Mouse (Mus musculus): ENCODE data around the gene Cecr2.
A peak's percentile ranks its signal among the peaks of the same experiment; 100 is the strongest.

Cecr2 gene

DNA sequence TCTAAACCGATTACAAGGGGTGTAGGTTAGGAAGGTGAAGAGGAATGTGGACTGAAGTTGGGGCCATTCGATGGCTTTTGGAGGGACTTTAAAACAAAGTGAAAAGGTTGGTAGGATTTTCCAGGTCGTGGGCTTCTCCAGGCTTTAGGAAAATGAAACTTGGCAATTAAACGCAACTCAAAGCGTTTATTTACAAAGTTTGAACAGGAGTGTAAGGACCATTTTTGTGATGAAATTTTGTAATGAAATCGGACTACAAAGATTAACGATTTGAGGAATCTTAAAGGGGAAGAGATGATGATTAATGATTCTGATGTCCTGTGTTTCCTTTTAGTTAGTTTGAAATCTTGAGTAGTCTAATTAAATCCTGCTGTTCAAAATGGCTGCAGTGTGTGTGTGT, 1.7 kb downstream of the Cecr2 start:
- DNase-seq, result no peak

DNA sequence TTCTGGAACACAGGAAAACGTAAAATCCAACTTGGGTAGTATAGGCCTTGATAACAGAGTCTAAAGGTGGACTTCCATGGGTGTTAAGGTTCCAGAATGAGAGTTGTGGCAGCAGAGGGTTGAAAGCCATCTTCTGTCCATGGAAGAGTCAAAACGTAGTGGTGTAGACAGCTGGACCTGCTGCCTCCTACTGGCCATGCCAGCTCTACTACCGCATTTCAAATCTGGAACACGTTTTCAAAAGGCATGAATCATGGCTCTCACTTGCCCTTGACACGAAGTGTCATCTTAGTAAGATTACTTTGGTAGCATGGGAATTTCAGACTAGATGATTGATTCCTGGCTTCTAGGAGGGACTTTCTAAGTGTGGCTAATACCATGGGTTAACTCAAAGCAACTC, 8.0 kb downstream of the Cecr2 start:
- no peak for DNase-seq

DNA sequence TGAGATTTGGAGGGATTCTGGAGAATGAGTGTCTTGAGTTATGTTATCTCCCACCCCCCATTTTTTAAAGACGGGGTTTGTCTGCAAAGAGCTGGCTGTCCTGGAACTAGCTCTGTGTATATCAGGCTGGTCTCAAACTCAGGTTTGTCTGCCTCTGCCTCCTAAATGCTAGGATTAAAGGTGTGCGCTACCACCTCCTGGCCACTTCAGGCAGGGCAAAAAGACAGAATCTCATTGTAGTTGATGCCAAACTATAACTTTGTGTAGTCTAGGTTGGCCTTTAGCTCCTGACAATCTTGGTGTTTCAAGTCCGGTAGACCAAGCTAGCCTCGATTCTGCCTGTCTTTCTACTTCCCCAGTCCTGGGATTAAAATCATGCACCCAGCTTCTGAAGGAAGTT, 8.7 kb downstream of the Cecr2 start:
- DNase-seq, result no peak

DNA sequence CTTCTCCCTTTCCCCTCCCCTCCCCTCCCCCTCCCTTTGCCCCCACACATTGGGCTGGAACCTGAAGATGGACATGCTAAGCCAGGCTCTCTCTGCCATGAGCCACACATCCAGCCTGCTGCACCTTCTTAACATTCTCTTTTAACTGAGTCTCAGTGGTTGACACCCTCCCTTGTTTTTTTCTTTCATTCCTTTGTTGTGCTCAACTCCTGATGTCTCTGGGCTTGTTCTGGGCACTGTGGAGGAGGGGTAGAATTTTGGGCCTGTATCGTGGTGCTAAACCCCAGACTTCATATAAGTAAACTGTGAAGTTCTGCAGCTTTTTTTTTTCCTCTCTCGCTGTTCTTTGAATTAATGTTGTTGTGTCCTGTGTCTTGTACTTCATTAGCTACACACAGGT, 9.8 kb downstream of the Cecr2 start:
- no peak for DNase-seq

DNA sequence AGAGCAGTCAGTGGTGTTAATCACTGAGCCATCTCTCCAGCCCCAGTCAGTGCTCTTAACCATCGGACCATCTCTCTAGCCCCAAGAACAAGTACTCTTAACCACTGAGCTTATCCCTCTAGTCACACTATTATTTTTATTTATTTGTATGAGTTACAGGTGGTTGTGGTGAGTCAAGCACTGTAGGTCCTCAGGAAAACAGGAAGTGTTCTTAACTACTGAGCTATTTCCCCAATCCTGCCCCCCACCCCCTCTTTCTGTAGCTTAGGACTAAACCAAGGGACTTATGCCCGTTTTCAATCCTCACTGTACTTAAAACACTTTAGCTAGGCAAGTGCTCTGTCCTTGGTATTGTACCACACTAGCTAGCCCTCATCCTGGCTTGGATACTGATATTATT, 17.2 kb downstream of the Cecr2 start:
- no peak for DNase-seq

DNA sequence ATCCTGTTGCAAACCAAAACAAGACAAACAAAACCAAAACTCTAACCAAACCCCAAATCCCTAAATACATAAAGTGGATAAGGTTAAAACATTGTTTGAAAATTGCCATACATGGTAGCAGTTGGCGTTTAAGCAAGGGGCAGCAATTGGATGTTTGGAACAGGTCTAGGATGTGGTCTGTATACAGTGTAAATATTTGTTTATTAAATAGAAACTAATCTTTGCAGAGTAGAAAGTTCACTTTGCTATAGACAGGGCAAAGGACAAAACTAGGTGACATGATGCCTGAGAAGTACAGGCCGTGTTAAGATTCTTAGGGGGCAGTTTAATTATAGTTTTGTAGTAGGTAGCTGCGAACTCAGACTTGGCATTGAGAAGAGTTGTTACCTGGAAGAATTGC, 18.6 kb downstream of the Cecr2 start:
- DNase-seq, result no peak

DNA sequence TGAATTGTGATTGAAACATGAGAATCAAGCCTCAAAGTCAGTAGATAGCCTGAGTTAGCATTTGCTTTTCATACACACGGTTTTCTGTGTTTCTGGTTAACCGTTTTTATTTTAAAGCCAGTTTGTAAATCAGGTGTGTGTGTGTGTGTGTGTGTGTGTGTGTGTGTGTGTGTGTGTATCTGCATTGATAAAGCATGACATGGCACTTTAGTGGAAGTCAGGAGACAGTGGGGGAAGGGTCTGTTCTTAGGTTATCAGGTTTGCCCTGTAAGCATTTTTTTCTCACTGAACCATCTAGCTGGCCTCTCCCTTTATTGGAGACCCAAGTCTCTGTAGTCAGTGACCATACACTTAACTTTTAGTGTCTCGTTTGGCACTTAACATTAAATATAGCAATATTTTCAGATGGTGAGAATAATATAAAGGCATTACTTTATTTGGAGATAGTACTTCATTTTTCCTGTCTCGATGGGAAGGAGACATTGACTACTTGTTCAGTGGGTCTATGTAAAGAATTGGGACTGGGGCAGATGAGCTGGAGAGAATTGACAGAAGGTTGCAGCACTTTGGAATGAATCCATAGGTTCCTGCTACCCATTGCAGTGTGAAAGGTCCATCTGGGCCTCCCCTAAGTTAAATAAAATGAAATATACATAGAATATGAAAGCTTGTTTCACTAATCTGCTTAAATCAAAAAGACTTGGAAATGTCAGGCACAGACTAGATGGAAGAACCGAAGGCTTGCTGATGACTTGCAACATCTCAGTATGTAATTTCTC, 20.9 kb downstream of the Cecr2 start:
- peak; percentile 16 for DNase-seq

DNA sequence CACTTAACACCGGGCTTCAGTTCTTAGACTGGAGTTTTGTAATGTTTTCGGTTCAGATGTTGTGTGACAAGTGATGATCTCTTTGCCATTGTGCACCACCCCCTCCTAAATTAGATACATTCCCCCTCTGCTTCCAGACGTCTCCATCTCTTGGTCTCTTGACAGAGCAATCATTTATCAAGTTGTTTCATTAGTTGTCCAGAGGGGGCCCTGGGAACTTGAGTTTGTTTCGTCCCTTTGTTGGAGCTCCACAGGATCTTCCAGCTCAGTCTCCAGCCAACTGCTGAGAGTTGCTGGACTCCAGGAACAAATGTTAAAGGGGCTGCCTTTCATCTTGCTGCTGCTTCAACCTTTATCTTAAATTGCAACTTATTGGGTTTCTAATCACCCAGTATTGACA, 34.1 kb downstream of the Cecr2 start:
- DNase-seq, result no peak

DNA sequence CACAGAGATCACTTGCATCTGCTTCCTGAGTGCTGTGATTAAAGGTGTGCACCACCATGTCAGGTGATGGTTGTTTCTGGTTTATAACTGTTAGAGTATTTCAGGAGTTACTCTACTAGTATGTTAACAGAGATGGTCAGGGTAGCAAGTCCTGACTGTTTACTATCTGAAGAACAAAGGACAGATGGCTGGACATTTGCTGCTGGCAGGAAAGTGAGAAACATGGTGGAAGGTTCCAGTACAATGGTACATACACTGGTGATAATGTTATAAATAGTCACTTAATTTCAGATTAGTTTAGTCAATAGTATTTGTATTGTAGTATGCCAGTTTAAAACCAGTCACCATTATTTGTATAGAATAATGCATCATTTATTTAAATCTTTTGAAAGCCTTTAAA, 38.2 kb downstream of the Cecr2 start:
- peak; percentile 9 for DNase-seq

DNA sequence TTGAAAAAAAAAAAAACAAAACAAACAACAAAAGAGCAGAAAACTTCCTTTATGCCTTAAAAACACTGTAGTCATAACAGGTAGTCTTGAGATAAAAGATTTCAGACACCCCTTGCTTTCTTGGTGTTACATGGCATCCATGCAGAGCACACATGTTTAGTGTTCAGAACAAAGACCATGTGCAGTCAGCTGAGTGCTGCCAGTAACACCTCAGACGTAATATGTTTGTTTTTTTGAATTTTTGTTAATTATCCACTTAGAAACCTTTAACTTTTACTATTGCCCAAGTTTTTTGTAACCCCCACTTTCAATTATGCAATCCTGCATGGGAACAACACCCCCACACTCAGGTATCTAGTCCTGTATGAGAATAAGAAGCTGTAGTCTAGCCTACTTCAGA, 42.6 kb downstream of the Cecr2 start:
- DNase-seq, result no peak

DNA sequence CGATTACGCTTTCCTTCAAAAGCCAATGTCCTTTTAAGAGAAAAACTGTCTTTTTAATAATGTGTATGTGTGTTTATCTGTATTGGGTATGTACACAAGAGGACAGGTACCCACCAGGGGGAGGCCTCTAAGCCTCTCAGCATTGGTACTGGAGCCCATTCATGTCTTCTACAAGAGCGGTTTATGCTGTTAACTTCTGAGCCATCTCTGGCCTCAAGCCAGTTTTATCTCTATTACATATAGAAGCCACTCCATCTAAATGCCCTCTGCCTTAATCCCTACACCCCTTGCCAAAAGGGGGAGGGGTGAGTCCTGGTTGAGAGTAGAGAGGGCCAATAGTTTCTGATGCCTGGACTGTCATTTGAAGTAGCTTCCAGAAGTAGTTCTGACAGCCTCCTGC, 48.6 kb downstream of the Cecr2 start:
- no peak for DNase-seq

DNA sequence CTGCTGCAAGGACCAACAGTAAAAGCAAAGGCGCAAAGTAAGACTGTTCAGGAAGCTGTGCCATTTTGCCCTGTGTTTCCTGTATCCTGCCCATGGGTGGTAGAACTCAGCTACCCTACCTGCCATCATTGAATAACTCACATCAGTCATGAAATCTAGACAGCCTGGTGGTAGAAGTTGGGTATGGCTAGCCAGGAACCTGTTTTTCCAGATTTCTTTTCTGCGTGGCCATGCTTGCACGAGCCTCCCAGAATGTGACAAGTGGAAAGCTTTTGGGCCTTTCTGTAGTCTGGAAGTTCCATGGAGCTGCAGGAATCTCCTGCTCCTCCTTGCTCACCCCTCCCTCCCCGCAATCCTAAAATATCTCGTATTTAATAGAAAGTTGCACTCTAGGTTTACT, 49.1 kb downstream of the Cecr2 start:
- no peak for DNase-seq

DNA sequence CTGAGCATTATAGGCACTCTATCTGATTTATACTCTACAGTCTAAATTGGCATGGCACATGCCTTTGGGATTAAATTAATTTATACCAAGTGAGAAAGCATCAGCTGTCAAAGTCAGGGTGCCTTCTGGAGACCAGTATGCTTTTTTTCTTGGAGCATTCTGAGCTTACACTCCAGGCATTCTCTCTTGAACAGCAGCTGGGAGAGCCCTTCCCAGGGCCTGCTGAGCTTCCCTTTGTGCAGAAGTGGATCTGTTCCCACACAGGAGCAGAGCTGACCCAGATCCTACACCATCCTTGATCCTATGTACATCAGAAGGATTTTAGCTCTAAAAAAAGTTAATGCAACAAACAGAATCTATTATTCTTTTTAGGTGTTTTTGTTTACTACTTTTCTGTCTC, 49.7 kb downstream of the Cecr2 start:
- peak; percentile 14 for DNase-seq

DNA sequence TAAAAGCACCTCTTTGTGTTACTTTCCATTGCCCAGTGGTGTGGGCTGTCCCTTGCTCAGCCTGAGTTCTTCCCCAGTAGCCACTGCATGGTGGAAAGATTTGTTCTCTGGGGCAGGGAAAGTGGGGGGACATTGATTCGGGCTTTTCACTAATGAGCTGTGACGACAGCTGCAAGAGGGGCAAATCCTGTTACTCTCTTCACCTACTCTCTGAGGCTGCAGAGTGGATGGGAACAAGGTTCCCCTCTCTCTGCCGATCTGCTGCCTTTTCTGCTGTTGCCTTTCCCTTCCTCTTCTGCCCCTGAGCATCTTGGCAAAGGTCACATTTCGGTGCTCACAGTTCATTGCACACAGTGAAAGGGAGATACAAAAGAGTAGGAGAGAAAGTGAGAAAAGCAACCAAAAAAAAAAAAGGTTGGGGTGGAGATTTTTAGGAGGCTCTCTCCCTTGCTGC, 50.4 kb downstream of the Cecr2 start:
- no peak for DNase-seq

DNA sequence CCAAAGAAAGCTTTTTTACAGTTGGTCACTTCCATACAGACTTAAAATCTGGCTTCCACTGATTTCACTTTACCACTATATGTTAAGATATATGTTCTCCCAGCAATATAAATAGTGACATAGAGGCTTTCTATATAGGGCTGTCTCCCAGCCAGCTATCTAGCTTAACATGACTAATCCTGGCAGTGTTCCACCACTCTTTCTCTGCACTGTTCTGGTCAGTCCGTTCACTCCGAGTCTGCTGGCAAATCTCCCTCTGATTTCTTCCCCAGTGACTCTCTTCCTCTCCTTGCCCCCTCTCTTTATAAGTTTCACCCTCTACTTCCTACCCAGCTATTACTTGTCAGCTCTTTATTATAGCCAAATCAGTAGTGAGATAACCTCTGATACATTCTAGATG, 59.8 kb downstream of the Cecr2 start:
- no peak for DNase-seq

DNA sequence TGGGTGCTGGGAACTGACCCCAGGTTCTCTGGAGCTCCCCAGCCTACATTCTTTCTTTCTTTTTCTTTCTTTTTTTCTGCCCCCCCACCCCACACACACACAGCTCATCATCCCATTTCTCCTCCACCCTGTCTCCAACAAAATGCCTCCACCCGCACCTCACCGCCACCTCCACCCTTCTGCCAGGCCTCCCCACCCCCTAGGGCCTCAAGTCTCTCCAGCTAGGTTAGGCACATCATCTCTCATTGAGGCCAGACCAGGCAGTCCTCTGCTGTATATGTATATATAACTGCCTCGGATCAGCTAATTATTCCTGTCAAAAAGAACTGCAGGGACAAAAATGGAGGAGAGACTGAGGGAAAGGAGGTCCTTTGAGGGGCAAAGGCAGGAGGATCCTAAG, 69.8 kb downstream of the Cecr2 start:
- DNase-seq, result no peak

DNA sequence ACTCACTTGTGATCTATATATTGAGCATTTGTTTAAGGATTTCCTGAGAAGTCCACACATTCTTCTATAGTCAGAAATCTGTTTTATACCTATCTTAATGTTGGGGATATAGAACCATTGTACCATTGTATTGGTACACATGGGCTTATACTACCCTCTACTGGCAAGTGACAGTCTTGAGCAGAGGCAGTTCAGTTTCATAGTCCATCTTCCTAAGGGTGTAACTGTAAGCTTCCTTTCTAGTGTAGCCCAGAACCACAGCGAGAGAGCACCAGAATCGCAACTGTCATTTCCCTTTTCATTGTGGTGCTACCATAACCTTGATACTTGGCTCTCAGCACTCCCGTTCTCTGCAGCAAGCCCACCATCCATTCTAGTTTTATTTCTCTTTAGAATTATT, 70.4 kb downstream of the Cecr2 start:
- DNase-seq, result peak; percentile 39

DNA sequence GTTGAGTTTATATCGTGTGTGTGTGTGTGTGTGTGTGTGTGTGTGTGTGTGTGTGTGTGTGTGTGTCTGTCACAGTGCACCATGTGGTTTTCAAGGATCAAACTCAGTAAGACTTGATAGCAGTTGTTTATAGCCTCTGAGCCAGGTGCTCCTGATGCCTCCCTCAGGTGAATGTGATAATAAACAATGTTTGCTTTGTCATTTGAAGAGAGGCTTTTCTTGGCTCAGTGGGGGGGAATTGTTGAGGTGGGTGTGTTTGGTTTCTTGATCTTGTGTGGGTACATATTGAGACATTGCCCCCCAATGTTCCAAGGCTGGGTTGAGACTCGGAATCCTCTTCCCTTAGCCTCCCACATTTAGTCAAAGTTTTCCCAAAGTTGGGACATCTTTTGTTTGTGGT, 77.0 kb downstream of the Cecr2 start:
- DNase-seq, result no peak

DNA sequence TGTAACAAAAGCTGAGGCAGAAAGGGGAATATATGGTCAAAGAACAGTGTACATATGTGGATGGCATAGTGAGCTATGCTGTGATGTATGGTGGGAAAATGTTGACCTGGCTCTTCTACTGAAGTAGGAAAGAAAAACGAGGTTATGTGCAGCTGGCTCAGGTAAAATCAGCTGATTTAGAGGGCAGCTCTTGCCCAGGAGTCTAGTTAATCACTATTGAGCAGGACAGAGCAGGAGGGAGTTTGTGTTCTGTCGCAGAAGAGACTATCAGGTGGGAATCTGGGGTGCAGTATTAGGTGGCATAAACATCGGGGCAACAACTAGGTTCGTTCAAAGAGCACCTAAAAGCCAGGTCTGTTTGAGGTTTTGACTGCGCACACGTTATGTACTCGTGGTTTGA, 78.1 kb downstream of the Cecr2 start:
- no peak for DNase-seq

DNA sequence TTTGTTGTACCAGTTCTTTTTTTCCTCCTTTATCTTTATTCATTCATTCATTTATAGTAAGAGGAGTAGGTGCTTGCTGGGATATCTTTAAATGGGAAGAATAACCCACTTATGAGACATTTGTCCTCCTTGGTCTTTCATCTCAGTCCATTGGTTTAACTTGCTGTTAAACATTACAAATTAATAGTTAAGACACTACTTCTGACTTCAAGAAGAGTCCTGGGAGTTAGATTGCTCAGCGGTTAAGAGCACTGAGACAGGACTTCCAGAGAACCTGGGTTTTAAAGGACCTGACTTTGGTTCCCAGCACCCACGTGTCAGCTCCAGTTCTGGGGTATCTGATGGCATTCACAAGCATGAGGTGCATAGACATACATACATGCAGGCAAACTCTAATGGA, 80.2 kb downstream of the Cecr2 start:
- no peak for DNase-seq

DNA sequence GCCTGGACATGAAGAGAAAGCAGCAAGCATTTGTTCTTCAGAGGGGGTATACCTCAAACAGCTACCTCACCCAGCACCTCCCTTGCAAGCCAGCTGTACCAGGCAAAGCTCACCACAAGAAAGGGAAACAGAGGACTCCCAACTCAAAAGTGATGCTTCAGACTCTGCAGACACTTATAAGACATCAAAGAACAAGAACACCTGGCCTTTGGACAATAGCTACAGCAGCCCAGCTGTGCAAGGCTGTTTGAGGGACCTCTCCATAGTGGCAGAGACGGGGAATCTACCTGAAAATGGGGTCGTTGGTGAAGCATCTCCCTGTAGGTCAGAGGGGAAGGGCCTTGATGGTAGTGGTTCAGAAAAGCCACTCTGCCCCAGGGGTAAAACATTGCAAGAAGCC, 95.0 kb downstream of the Cecr2 start:
- no peak for DNase-seq

DNA sequence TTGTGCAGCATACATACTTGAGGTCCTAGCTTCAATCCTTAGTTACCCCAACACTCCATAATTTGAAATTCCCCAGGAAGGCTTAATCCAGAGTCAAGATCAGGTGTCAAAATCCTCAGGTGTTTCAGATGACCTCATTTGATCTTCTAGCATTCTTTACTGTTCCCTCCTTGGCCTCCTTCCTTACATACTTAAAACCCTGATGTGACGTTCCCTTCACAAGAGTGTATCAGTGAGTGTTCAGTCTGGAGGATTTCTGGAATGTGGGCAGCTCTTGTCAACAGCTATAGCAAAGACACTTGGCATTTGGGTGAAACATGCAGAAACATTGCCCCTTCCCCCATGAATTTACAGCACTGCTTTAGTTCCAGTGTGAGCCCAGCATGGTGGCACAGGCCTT, 103.8 kb downstream of the Cecr2 start:
- DNase-seq, result no peak

DNA sequence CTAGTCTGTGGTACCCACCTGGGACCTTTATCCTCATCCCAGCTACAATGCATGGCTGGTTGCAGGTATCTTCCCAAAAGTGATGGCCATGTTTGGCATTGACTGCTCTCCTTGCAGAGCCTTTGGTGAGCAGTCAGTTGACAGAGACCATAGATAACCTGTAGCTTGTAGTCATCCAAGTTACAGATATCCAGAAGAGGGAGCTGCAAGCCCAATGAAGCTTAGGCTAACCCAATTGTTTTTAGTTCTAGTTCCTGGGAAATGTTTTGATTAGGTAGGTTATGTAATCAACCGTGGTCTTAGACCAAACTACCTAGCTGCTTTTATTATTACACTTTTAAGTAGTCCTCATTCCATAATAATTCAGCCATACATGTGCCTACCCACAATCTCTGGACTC, 105.2 kb downstream of the Cecr2 start:
- no peak for DNase-seq

DNA sequence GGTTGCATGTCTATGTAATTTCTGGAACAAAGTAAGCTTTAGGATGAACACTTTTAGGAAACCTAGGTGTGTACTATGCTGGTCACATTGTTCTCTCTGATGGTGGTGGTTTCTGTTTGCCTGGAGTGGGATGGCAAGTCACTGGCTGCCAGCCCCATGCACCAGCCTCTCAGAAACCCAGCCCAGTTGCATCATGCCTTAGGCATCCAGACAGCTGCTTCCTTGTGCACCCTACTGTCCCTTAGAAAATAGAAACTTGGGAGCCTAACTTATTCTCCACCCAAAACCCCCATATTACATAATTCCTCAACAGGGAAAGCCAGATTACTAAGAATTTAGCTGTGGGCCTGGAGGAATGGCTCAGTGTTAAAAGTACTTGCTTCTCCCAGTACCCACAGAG, 105.9 kb downstream of the Cecr2 start:
- DNase-seq, result no peak

DNA sequence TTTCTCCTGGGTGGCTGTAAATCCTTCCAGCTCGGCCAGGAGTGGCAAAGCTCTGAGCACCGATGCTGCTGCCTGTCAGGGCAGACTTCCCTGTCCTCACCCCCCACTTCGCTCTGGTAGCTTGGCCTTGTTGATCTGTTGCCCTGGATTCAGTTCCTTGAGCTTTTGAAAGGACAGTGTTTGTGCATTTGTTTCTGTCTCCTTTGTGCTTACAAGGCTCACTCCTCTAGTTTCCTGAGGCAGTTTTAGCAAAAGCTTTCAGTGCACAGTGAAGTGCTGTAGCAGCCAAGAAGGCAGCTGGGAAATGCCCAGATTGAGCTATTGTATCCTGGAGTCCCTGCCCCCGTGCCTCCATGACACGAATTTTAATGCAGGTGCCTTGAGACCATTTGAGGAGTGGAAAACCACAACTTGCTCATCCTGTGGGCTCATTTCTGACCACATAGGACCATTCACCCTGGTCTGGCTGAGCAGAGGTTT, 107.0 kb downstream of the Cecr2 start, which contains the start of gene Slc25a18:
Slc25a18 (plus strand) TSS at position 430 of the 480 bp plus-strand sequence.
- no peak for DNase-seq

Measured in cerebellum, adult 8-10 months (tissue).